Mouse (Mus musculus) layer of hippocampus, adult 11-12 months (tissue): ENCODE measurements around the gene Cmtr1.
A peak's percentile ranks its signal among the peaks of the same experiment; 100 is the strongest.
"Not testable (repeated sequence)": the region's sequence is repeated elsewhere in the genome, so short reads cannot be mapped to it uniquely, and the experiment has no call there.

ENCODE experiments used
- DNase-seq: peaks from one replicate; pipeline ENCODE4 v3.0.0; 2022; ENCODE audit warnings: low spot score

Cmtr1 gene

GRCm38 (mm10) chr17:29660076-29660761, at the start of gene Cmtr1:
Gene Cmtr1 (plus strand): TSS chr17:29660595.
- DNase-seq: peak; percentile 95

GRCm38 (mm10) chr17:29613453-29613852, 46.9 kb upstream of the Cmtr1 start:
- not testable (repeated sequence) for DNase-seq

- peak; percentile 94 for DNase-seq
These were observed 46.0 kb upstream of the Cmtr1 start, which contains the start of the genes Rnf8 and Gm28043 for GRCm38 (mm10) chr17:29614115-29615023. Gene Rnf8 (plus strand): TSS chr17:29614790. Gene Gm28043 (plus strand): TSS chr17:29614876.

GRCm38 (mm10) chr17:29615024-29615551, 45.3 kb upstream of the Cmtr1 start:
- no peak for DNase-seq

- DNase-seq: no peak
These were observed 44.8 kb upstream of the Cmtr1 start for GRCm38 (mm10) chr17:29615616-29616015.

GRCm38 (mm10) chr17:29619231-29619630, 41.2 kb upstream of the Cmtr1 start:
- DNase-seq: no peak

- DNase-seq: no peak
These were observed 36.9 kb upstream of the Cmtr1 start for GRCm38 (mm10) chr17:29623488-29623887.

GRCm38 (mm10) chr17:29627285-29627684, 33.1 kb upstream of the Cmtr1 start:
- DNase-seq: no peak

- peak; percentile 22 for DNase-seq
These were observed 31.4 kb upstream of the Cmtr1 start for GRCm38 (mm10) chr17:29628946-29629345.

GRCm38 (mm10) chr17:29629620-29630019, 30.8 kb upstream of the Cmtr1 start:
- no peak for DNase-seq

GRCm38 (mm10) chr17:29632312-29632711, 28.1 kb upstream of the Cmtr1 start:
- DNase-seq: no peak

- DNase-seq: no peak
These were observed 24.9 kb upstream of the Cmtr1 start for GRCm38 (mm10) chr17:29635492-29635891.

- peak; percentile 36 for DNase-seq
These were observed 24.3 kb upstream of the Cmtr1 start for GRCm38 (mm10) chr17:29636118-29636517.

- no peak for DNase-seq
These were observed 23.0 kb upstream of the Cmtr1 start for GRCm38 (mm10) chr17:29637377-29637776.

- DNase-seq: no peak
These were observed 22.5 kb upstream of the Cmtr1 start for GRCm38 (mm10) chr17:29637895-29638294.

GRCm38 (mm10) chr17:29640971-29641370, 19.4 kb upstream of the Cmtr1 start:
- DNase-seq: no peak

GRCm38 (mm10) chr17:29642219-29642618, 18.2 kb upstream of the Cmtr1 start:
- DNase-seq: no peak

GRCm38 (mm10) chr17:29658249-29658648, 2.1 kb upstream of the Cmtr1 start:
- DNase-seq: no peak

GRCm38 (mm10) chr17:29660762-29661391, 482 bp downstream of the Cmtr1 start:
- DNase-seq: no peak

- no peak for DNase-seq
These were observed 1.8 kb downstream of the Cmtr1 start for GRCm38 (mm10) chr17:29662145-29662544.

GRCm38 (mm10) chr17:29668051-29668986, 7.9 kb downstream of the Cmtr1 start:
- DNase-seq: peak; percentile 45
